23 mouse cellular contexts compared by ENCODE assay signal in genomic region chr5:64220776-64221175, GRCm38 (mm10).
DNase-seq lines count a peak whose midpoint lies in the region; ATAC-seq lines count a peak whose summit lies in the region.
"Had no signal": no experiment of that assay in that cellular context is flagged by ENCODE, and none has a peak within 500 bp of the region (broad histone marks: within the 10 kb centered on the region; RNA-seq: fewer than 3 reads in every experiment).

No protein-coding gene starts in this region.

- no peak for ATAC-seq in heart, embryonic 11.5 days (replicated peaks; ENCODE audit: insufficient number of reproducible peaks, low FRiP score, low TSS enrichment)
- no peak for ATAC-seq in limb, embryonic 12.5 days (ENCODE audit: insufficient number of reproducible peaks, insufficient read depth, low FRiP score, low TSS enrichment, low read depth)
- ATAC-seq in limb, embryonic 13.5 days (ENCODE audit: low FRiP score, low read depth): no peak
- no peak for ATAC-seq in limb, embryonic 15.5 days (ENCODE audit: insufficient number of reproducible peaks, low FRiP score, low TSS enrichment, low read depth)
- ATAC-seq: forebrain, embryonic 14.5 days had no signal

- H3K4me1 ChIP-seq in heart, embryonic 10.5 days: peaks cover 10% of the 10 kb centered on the region
- no peaks in the 10 kb centered on the region for H3K4me1 ChIP-seq in heart, embryonic 11.5 days (ENCODE audit: control insufficient read depth, insufficient read depth, low read length)
- peaks cover 29% of the 10 kb centered on the region for H3K4me1 ChIP-seq in limb, embryonic 12.5 days (replicated peaks)
- peaks cover 10% of the 10 kb centered on the region; the same call in 1 of the 2 replicates for H3K4me1 ChIP-seq in limb, embryonic 10.5 days
- peaks cover 31% of the 10 kb centered on the region for H3K4me1 ChIP-seq in limb, embryonic 13.5 days
- peaks cover 6% of the 10 kb centered on the region; the same call in 1 of the 2 replicates for H3K4me1 ChIP-seq in limb, embryonic 15.5 days

- 92% methylated on average over 4 of the region's 4 CpGs for WGBS in heart, embryonic 10.5 days
- 93% methylated on average over 4 of the region's 4 CpGs for WGBS in heart, embryonic 11.5 days (ENCODE audit: insufficient replicate concordance)
- 96% methylated on average over 4 of the region's 4 CpGs for WGBS in limb, embryonic 12.5 days
- WGBS in limb, embryonic 10.5 days: 98% methylated on average over 4 of the region's 4 CpGs
- WGBS in limb, embryonic 13.5 days: 94% methylated on average over 4 of the region's 4 CpGs
- WGBS in limb, embryonic 15.5 days: 96% methylated on average over 4 of the region's 4 CpGs

- H3K36me3 ChIP-seq in heart, embryonic 10.5 days: no peaks in the 10 kb centered on the region; the same call in 1 of the 2 replicates
- no peaks in the 10 kb centered on the region for H3K36me3 ChIP-seq in heart, embryonic 11.5 days (ENCODE audit: control insufficient read depth, insufficient read depth, low read length)
- H3K36me3 ChIP-seq in limb, embryonic 12.5 days: no peaks in the 10 kb centered on the region
- no peaks in the 10 kb centered on the region for H3K36me3 ChIP-seq in limb, embryonic 10.5 days
- H3K36me3 ChIP-seq in limb, embryonic 13.5 days: no peaks in the 10 kb centered on the region
- no peaks in the 10 kb centered on the region for H3K36me3 ChIP-seq in limb, embryonic 15.5 days
- H3K36me3 ChIP-seq: embryonic facial prominence, embryonic 13.5 days; embryonic facial prominence, embryonic 15.5 days; forebrain, embryonic 10.5 days; forebrain, embryonic 12.5 days had no signal

- no peaks in the 10 kb centered on the region for H3K27me3 ChIP-seq in heart, embryonic 10.5 days (ENCODE audit: insufficient read depth, poor library complexity, severe bottlenecking)
- no peaks in the 10 kb centered on the region for H3K27me3 ChIP-seq in heart, embryonic 11.5 days (ENCODE audit: control insufficient read depth, insufficient read depth, low read length)
- no peaks in the 10 kb centered on the region for H3K27me3 ChIP-seq in limb, embryonic 12.5 days
- H3K27me3 ChIP-seq in limb, embryonic 10.5 days (ENCODE audit: low read depth, poor library complexity, severe bottlenecking): no peaks in the 10 kb centered on the region
- H3K27me3 ChIP-seq in limb, embryonic 13.5 days: no peaks in the 10 kb centered on the region; the same call in 1 of the 2 replicates
- no peaks in the 10 kb centered on the region for H3K27me3 ChIP-seq in limb, embryonic 15.5 days
- H3K27me3 ChIP-seq: embryonic facial prominence, embryonic 13.5 days; embryonic facial prominence, embryonic 15.5 days; forebrain, embryonic 12.5 days had no signal

- no peak overlapping the region for H3K27ac ChIP-seq in heart, embryonic 10.5 days
- H3K27ac ChIP-seq in heart, embryonic 11.5 days (ENCODE audit: low read depth, low read length): no peak overlapping the region
- H3K27ac ChIP-seq in limb, embryonic 12.5 days: 0 out of 2 replicates have a peak overlapping the region, but pooled peaks have one; percentile 47
- no peak overlapping the region for H3K27ac ChIP-seq in limb, embryonic 10.5 days
- peak overlapping the region; percentile 52 for H3K27ac ChIP-seq in limb, embryonic 13.5 days
- peak overlapping the region; percentile 48; the same call in 1 of the 2 replicates for H3K27ac ChIP-seq in limb, embryonic 15.5 days
- H3K27ac ChIP-seq: embryonic facial prominence, embryonic 13.5 days; embryonic facial prominence, embryonic 15.5 days; forebrain, embryonic 10.5 days; forebrain, embryonic 12.5 days had no signal

- H3K9me3 ChIP-seq in heart, embryonic 10.5 days: no peaks in the 10 kb centered on the region
- H3K9me3 ChIP-seq in heart, embryonic 11.5 days (replicated peaks; ENCODE audit: control insufficient read depth, low read length): no peaks in the 10 kb centered on the region; the same call in 1 of the 2 replicates
- 0 out of 2 replicates have a peak, but pooled peaks cover 3% of the 10 kb centered on the region for H3K9me3 ChIP-seq in limb, embryonic 12.5 days
- no peaks in the 10 kb centered on the region for H3K9me3 ChIP-seq in limb, embryonic 10.5 days (replicated peaks)
- H3K9me3 ChIP-seq in limb, embryonic 13.5 days: peaks cover 3% of the 10 kb centered on the region; the same call in 1 of the 2 replicates
- H3K9me3 ChIP-seq in limb, embryonic 15.5 days: no peaks in the 10 kb centered on the region
- H3K9me3 ChIP-seq: embryonic facial prominence, embryonic 13.5 days; embryonic facial prominence, embryonic 15.5 days; forebrain, embryonic 12.5 days had no signal

- DNase-seq in heart, embryonic 10.5 days (ENCODE audit: low spot score): peak; percentile 53
- DNase-seq in limb, embryonic 10.5 days (ENCODE audit: low spot score): no peak
- no peak for DNase-seq in thymus, postnatal 0 days (ENCODE audit: low spot score)
- DNase-seq: adrenal gland, adult 2 months; adrenal gland, postnatal 10 days; adrenal gland, postnatal 25 days; cerebellum, adult 11 months; cerebellum, adult 18-20 months; cerebellum, adult 8-10 months; cerebellum, adult 9-11 months; cerebellum, postnatal 14 days; cerebellum, postnatal 36 days; embryo, embryonic 11 days had no signal

- no peak overlapping the region for H3K9ac ChIP-seq in heart, embryonic 11.5 days (ENCODE audit: low read depth, low read length)
- no peak overlapping the region for H3K9ac ChIP-seq in limb, embryonic 12.5 days (replicated peaks)
- H3K9ac ChIP-seq in limb, embryonic 13.5 days: no peak overlapping the region
- H3K9ac ChIP-seq in limb, embryonic 15.5 days: no peak overlapping the region
- H3K9ac ChIP-seq: embryonic facial prominence, embryonic 13.5 days; embryonic facial prominence, embryonic 15.5 days; forebrain, embryonic 12.5 days had no signal

- no peak overlapping the region for H3K4me3 ChIP-seq in heart, embryonic 10.5 days
- no peak overlapping the region for H3K4me3 ChIP-seq in heart, embryonic 11.5 days (ENCODE audit: low read depth, low read length)
- H3K4me3 ChIP-seq in limb, embryonic 12.5 days (replicated peaks): no peak overlapping the region
- H3K4me3 ChIP-seq in limb, embryonic 10.5 days: no peak overlapping the region
- H3K4me3 ChIP-seq in limb, embryonic 13.5 days: no peak overlapping the region
- H3K4me3 ChIP-seq in limb, embryonic 15.5 days: no peak overlapping the region
- H3K4me3 ChIP-seq: embryonic facial prominence, embryonic 13.5 days; embryonic facial prominence, embryonic 15.5 days; erythroblast, embryonic 14.5 days; forebrain, embryonic 10.5 days; forebrain, embryonic 12.5 days had no signal

- no peak overlapping the region for H3K4me2 ChIP-seq in heart, embryonic 11.5 days
- no peak overlapping the region for H3K4me2 ChIP-seq in limb, embryonic 12.5 days
- no peak overlapping the region for H3K4me2 ChIP-seq in limb, embryonic 13.5 days (replicated peaks)
- H3K4me2 ChIP-seq in limb, embryonic 15.5 days: no peak overlapping the region
- H3K4me2 ChIP-seq: embryonic facial prominence, embryonic 13.5 days; embryonic facial prominence, embryonic 15.5 days; forebrain, embryonic 12.5 days had no signal

Comparison
In these comparisons a context has a peak if more than half of its experiments do, and no peak if none do; other contexts are left out.
1. H3K27ac ChIP-seq: peak in limb, embryonic 12.5 days (single experiment), limb, embryonic 13.5 days (single experiment) and limb, embryonic 15.5 days (single experiment); none in heart, embryonic 10.5 days (single experiment), heart, embryonic 11.5 days (single experiment) and limb, embryonic 10.5 days (single experiment).